Mouse (Mus musculus) bone marrow macrophage, adult 2 months (primary cell): ENCODE results near the gene Izumo1r.

Experiments
- CTCF ChIP-seq: IDR thresholded peaks from 2 replicates; pipeline ENCODE4 v1.5.1; 2012; ENCODE audit warnings: low read depth, mild to moderate bottlenecking, low read length, moderate library complexity
- POLR2A ChIP-seq: IDR thresholded peaks from 2 replicates; pipeline ENCODE4 v1.6.1; 2012; ENCODE audit warnings: mild to moderate bottlenecking, low read depth, low read length, borderline replicate concordance

DNA sequence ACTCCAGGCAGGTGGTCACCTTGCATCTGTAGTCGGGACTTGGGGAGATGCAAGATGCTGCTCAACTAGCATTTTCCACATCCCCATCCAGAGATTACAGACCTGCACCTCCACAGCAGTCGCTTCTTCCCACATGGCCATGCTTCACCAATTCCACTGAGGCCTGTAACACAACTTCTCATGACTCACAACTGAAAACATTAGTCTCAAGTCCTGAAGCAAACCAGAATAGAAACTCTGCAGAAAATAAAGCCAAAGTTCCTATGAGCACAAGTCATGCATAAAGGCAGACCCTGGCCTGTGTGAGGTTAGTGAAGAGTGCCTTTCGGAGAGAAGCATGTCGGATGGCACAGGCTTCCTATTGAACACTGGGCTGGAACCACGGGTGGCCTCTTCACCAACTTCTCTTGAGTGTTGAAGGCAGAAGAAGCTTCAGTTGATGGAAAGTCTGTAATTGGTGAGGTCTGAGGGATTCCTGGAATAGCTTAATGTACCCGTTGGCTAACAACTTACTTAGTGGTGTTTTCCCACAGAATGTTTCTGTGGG is 60.4 kb downstream of the Izumo1r start:
- TF ChIP-seq CTCF (no peak), POLR2A (no peak)
